Mouse (Mus musculus): ENCODE data around the gene Cenpe. TPM values are rescaled to one million over a fixed set of nuclear protein-coding genes. Genes with fewer than 3 reads are reported as not detected.

The Cenpe gene
- polyA plus RNA-seq, 2 experiments: 25.2 to 26.8 TPM

DNA sequence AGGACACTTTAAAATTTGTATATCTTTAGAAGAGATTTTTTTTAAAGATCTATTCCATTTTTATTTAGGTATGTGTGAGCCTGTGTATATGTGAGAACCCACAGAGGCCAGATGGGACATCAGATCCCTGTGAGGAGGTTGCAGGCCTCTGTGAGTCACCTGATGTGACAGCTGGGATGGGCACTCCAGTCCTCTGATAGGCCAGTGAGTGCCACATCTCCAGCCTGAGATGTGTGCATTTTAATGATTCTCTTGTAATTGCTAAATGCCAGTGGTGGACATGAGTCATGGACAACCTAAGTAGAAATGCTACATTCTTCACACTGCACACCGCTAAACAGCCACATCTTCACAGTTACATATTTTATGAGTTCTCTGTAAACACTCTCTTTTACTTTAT, 76.8 kb downstream of the Cenpe start:
- DNase-seq (ENCODE audit: low spot score) (no peak), ATAC-seq (ENCODE audit: low FRiP score, low read depth) (no peak)
- Histone ChIP-seq H3K4me2 (replicated peaks; ENCODE audit: low read depth, low read length, severe bottlenecking) (no peak overlapping the region), H3K36me3 (ENCODE audit: control insufficient read depth, insufficient read depth, low read length) (no peaks in the 10 kb centered on the region), H3K9me3 (ENCODE audit: control insufficient read depth, low read length) (no peaks in the 10 kb centered on the region), H3K4me1 (ENCODE audit: control insufficient read depth, insufficient read depth, low read length) (no peaks in the 10 kb centered on the region), H3K27me3 (ENCODE audit: control insufficient read depth, insufficient read depth, low read length) (no peaks in the 10 kb centered on the region), H3K4me3 (replicated peaks; ENCODE audit: low read length) (no peak overlapping the region), H3K9ac (ENCODE audit: low read depth, low read length, severe bottlenecking) (no peak overlapping the region), H3K27ac (replicated peaks; ENCODE audit: low read depth, low read length) (no peak overlapping the region)
- 83% methylated on average over 1 of the region's 1 CpGs for WGBS
- TF ChIP-seq POLR2A (IDR thresholded peaks at IDR 0.05; ENCODE audit: borderline replicate concordance, extremely low read depth, insufficient read depth, insufficient read length): no peak

DNA sequence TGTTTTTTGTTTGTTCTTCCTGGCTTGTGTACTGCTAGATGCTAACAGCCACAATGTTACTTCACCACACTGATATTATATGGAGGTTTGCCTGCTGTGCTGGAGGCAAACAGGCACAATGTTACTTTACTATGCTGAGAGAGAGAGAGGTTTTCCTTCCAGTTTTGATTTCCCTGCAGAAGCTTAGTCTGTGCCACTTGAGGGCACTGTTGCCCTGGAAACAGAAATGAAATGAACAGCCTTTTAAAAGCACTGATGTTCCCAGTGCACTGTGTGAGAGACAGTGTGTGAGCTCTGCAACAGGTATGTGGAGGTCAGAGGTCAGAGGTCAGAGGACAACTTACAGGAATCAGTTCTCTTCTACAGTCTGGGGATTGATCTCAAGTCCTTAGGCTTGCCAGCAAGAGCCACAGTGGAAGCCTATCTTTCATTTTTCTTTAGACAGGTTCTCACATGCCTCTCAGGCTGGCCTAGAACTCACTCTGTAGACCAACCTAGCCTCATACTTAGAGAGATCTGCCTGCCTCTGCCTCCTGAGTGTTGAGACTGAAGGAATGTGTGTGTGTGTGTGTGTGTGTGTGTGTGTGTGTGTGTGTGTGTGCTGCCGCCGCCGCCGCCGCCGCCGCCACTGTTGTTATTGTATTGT, 78.0 kb downstream of the Cenpe start:
- H3K4me3 ChIP-seq (replicated peaks; ENCODE audit: low read length): no peak overlapping the region
- DNase-seq (ENCODE audit: low spot score): peak; percentile 62
- H3K9me3 ChIP-seq (ENCODE audit: control insufficient read depth, low read length): no peaks in the 10 kb centered on the region
- ATAC-seq (ENCODE audit: low FRiP score, low read depth): peak; percentile 63
- no peaks in the 10 kb centered on the region for H3K36me3 ChIP-seq (ENCODE audit: control insufficient read depth, insufficient read depth, low read length)
- H3K27me3 ChIP-seq (ENCODE audit: control insufficient read depth, insufficient read depth, low read length): no peaks in the 10 kb centered on the region
- H3K4me1 ChIP-seq (ENCODE audit: control insufficient read depth, insufficient read depth, low read length): no peaks in the 10 kb centered on the region
- TF ChIP-seq POLR2A (IDR thresholded peaks at IDR 0.05; ENCODE audit: borderline replicate concordance, extremely low read depth, insufficient read depth, insufficient read length): no peak
- no peak overlapping the region for H3K9ac ChIP-seq (ENCODE audit: low read depth, low read length, severe bottlenecking)
- H3K27ac ChIP-seq (replicated peaks; ENCODE audit: low read depth, low read length): no peak overlapping the region
- WGBS: 100% methylated on average over 7 of the region's 7 CpGs
- no peak overlapping the region for H3K4me2 ChIP-seq (replicated peaks; ENCODE audit: low read depth, low read length, severe bottlenecking)

GRCm38 (mm10) chr3:135293703-135294102, 81.4 kb downstream of the Cenpe start:
- H3K27ac ChIP-seq (replicated peaks; ENCODE audit: low read depth, low read length): no peak overlapping the region
- H3K4me1 ChIP-seq (ENCODE audit: control insufficient read depth, insufficient read depth, low read length): no peaks in the 10 kb centered on the region
- H3K27me3 ChIP-seq (ENCODE audit: control insufficient read depth, insufficient read depth, low read length): no peaks in the 10 kb centered on the region
- WGBS: 62% methylated on average over 7 of the region's 7 CpGs
- no peak for TF ChIP-seq POLR2A (IDR thresholded peaks at IDR 0.05; ENCODE audit: borderline replicate concordance, extremely low read depth, insufficient read depth, insufficient read length)
- H3K4me3 ChIP-seq (replicated peaks; ENCODE audit: low read length): no peak overlapping the region
- DNase-seq (ENCODE audit: low spot score) (no peak), ATAC-seq (ENCODE audit: low FRiP score, low read depth) (no peak)
- H3K36me3 ChIP-seq (ENCODE audit: control insufficient read depth, insufficient read depth, low read length): no peaks in the 10 kb centered on the region
- H3K9me3 ChIP-seq (ENCODE audit: control insufficient read depth, low read length): no peaks in the 10 kb centered on the region
- no peak overlapping the region for H3K4me2 ChIP-seq (replicated peaks; ENCODE audit: low read depth, low read length, severe bottlenecking)
- H3K9ac ChIP-seq (ENCODE audit: low read depth, low read length, severe bottlenecking): no peak overlapping the region

DNA sequence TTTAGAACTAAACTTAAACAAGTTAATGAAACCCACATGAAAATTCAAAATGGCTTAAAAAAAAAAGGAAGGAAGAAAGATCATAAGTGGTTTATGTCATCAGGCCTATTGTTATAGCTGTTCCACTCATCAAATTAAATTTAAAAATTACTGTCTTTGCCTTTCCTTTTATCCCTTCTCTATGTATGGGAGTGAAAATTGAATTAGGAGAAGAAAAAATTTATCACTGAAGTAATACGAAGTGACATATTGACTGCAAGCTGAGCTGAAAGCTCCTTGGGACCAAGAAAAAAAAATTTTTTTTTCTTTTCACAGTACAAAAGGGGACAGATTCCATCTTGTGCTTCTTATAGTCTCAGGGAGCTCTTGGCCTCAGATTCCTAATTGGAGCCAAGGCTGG, 83.2 kb downstream of the Cenpe start:
- ATAC-seq (ENCODE audit: low FRiP score, low read depth) (no peak), DNase-seq (ENCODE audit: low spot score) (no peak)
- H3K4me1 ChIP-seq (ENCODE audit: control insufficient read depth, insufficient read depth, low read length): no peaks in the 10 kb centered on the region
- H3K27ac ChIP-seq (replicated peaks; ENCODE audit: low read depth, low read length): no peak overlapping the region
- no peaks in the 10 kb centered on the region for H3K36me3 ChIP-seq (ENCODE audit: control insufficient read depth, insufficient read depth, low read length)
- no peak overlapping the region for H3K4me2 ChIP-seq (replicated peaks; ENCODE audit: low read depth, low read length, severe bottlenecking)
- H3K4me3 ChIP-seq (replicated peaks; ENCODE audit: low read length): no peak overlapping the region
- no peaks in the 10 kb centered on the region for H3K27me3 ChIP-seq (ENCODE audit: control insufficient read depth, insufficient read depth, low read length)
- no peaks in the 10 kb centered on the region for H3K9me3 ChIP-seq (ENCODE audit: control insufficient read depth, low read length)
- no peak for TF ChIP-seq POLR2A (IDR thresholded peaks at IDR 0.05; ENCODE audit: borderline replicate concordance, extremely low read depth, insufficient read depth, insufficient read length)
- no peak overlapping the region for H3K9ac ChIP-seq (ENCODE audit: low read depth, low read length, severe bottlenecking)
- 76% methylated on average over 1 of the region's 1 CpGs for WGBS

GRCm38 (mm10) chr3:135298560-135298959, 86.2 kb downstream of the Cenpe start:
- H3K27ac ChIP-seq (replicated peaks; ENCODE audit: low read depth, low read length): no peak overlapping the region
- no peaks in the 10 kb centered on the region for H3K27me3 ChIP-seq (ENCODE audit: control insufficient read depth, insufficient read depth, low read length)
- no peak for TF ChIP-seq POLR2A (IDR thresholded peaks at IDR 0.05; ENCODE audit: borderline replicate concordance, extremely low read depth, insufficient read depth, insufficient read length)
- ATAC-seq (ENCODE audit: low FRiP score, low read depth): no peak
- H3K9ac ChIP-seq (ENCODE audit: low read depth, low read length, severe bottlenecking): no peak overlapping the region
- DNase-seq (ENCODE audit: low spot score): no peak
- H3K4me3 ChIP-seq (replicated peaks; ENCODE audit: low read length): no peak overlapping the region
- H3K9me3 ChIP-seq (ENCODE audit: control insufficient read depth, low read length): no peaks in the 10 kb centered on the region
- H3K4me1 ChIP-seq (ENCODE audit: control insufficient read depth, insufficient read depth, low read length): no peaks in the 10 kb centered on the region
- no peaks in the 10 kb centered on the region for H3K36me3 ChIP-seq (ENCODE audit: control insufficient read depth, insufficient read depth, low read length)
- WGBS: 89% methylated on average over 3 of the region's 3 CpGs
- H3K4me2 ChIP-seq (replicated peaks; ENCODE audit: low read depth, low read length, severe bottlenecking): no peak overlapping the region

All from limb, embryonic 14.5 days (tissue).